Mouse (Mus musculus): ENCODE measurements around the gene Actl6b. TPM values are rescaled to one million over a fixed set of nuclear protein-coding genes. Genes with fewer than 3 reads are reported as not detected.

Gene Actl6b
- polyA plus RNA-seq (2015; fragmentation: Nextera tagmentation; extraction: Ambion mirVana) = 251 and 285 TPM in 2 replicates

- peak within 1 kb of the TSS; percentile 82 for H3K9ac ChIP-seq
- peak within 1 kb of the TSS; percentile 80 for H3K4me2 ChIP-seq
- H3K4me1 ChIP-seq (replicated peaks) = peaks cover 22% of the 10 kb centered on the region
- 1% methylated on average over 36 of the region's 37 CpGs for whole genome bisulfite sequencing
- no peaks in the 10 kb centered on the region for H3K36me3 ChIP-seq
- peak within 1 kb of the TSS; percentile 87 for H3K27ac ChIP-seq (replicated peaks)
- no peaks in the 10 kb centered on the region for H3K27me3 ChIP-seq
- H3K4me3 ChIP-seq = peak within 1 kb of the TSS; percentile 72
- ATAC-seq (ENCODE audit: low FRiP score, low read depth) = peak; percentile 96
- no peaks in the 10 kb centered on the region for H3K9me3 ChIP-seq
These were observed at the start of gene Actl6b for GRCm38 (mm10) chr5:137553411-137553837. TSS of gene Actl6b (plus strand) at chr5:137553517.

- H3K4me1 ChIP-seq (replicated peaks) = peaks cover 24% of the 10 kb centered on the region
- H3K27me3 ChIP-seq = no peaks in the 10 kb centered on the region
- ATAC-seq (ENCODE audit: low FRiP score, low read depth) = no peak
- no peaks in the 10 kb centered on the region for H3K9me3 ChIP-seq
- 0 out of 2 replicates have a peak, but pooled peaks cover 3% of the 10 kb centered on the region for H3K36me3 ChIP-seq
- no peak overlapping the region for H3K9ac ChIP-seq
- WGBS = 83% methylated on average over 6 of the region's 6 CpGs
- H3K4me2 ChIP-seq = no peak overlapping the region
- no peak overlapping the region for H3K4me3 ChIP-seq
- H3K27ac ChIP-seq (replicated peaks) = no peak overlapping the region
These were observed 49.3 kb upstream of the Actl6b start for GRCm38 (mm10) chr5:137504041-137504440.

GRCm38 (mm10) chr5:137510014-137510501 lies 43.3 kb upstream of the Actl6b start:
- H3K4me1 ChIP-seq (replicated peaks) = peaks cover 44% of the 10 kb centered on the region
- peak overlapping the region; percentile 74 for H3K4me2 ChIP-seq
- H3K27me3 ChIP-seq = no peaks in the 10 kb centered on the region
- WGBS = 2% methylated on average over 24 of the region's 52 CpGs
- peak; percentile 71 for ATAC-seq (ENCODE audit: low FRiP score, low read depth)
- H3K36me3 ChIP-seq = no peaks in the 10 kb centered on the region
- peak overlapping the region; percentile 95 for H3K4me3 ChIP-seq
- no peaks in the 10 kb centered on the region for H3K9me3 ChIP-seq
- H3K9ac ChIP-seq = peak overlapping the region; percentile 98
- peak overlapping the region; percentile 90 for H3K27ac ChIP-seq (replicated peaks)

GRCm38 (mm10) chr5:137510573-137511390 lies 42.5 kb upstream of the Actl6b start:
- no peaks in the 10 kb centered on the region for H3K9me3 ChIP-seq
- H3K27ac ChIP-seq (replicated peaks) = peak overlapping the region; percentile 90
- no peaks in the 10 kb centered on the region for H3K27me3 ChIP-seq
- under 1% methylated on average over 41 of the region's 83 CpGs for WGBS
- H3K9ac ChIP-seq = peak overlapping the region; percentile 98
- ATAC-seq (ENCODE audit: low FRiP score, low read depth) = peak; percentile 15
- peaks cover 44% of the 10 kb centered on the region for H3K4me1 ChIP-seq (replicated peaks)
- H3K4me2 ChIP-seq = peak overlapping the region; percentile 74
- peak overlapping the region; percentile 95 for H3K4me3 ChIP-seq
- no peaks in the 10 kb centered on the region for H3K36me3 ChIP-seq

DNA sequence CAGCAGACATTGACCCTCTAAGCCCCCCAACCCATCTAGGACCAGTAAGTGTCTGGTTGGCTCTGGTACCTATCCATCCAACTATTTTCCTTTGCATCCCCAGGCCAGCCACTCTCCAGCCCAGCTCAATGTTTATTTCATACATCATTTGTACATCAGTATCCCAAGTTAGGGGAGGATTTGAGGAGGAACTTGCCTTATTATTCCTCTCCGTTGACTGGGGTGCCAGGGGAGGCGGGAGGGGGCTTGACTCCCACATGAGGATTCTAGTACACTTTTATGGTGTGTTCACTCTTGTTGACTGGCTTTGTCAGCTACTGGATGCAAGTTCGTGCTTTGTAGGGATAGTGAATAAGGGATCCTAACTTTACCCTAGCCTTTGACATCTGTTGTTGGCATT lies 41.6 kb upstream of the Actl6b start:
- H3K27me3 ChIP-seq = no peaks in the 10 kb centered on the region
- 60% methylated on average over 3 of the region's 3 CpGs for WGBS
- H3K27ac ChIP-seq (replicated peaks) = peak overlapping the region; percentile 90; the same call in 1 of the 2 replicates
- H3K9ac ChIP-seq = peak overlapping the region; percentile 98; the same call in 1 of the 2 replicates
- H3K4me1 ChIP-seq (replicated peaks) = peaks cover 44% of the 10 kb centered on the region
- H3K36me3 ChIP-seq = no peaks in the 10 kb centered on the region
- peak overlapping the region; percentile 74 for H3K4me2 ChIP-seq
- no peak for ATAC-seq (ENCODE audit: low FRiP score, low read depth)
- peak overlapping the region; percentile 95 for H3K4me3 ChIP-seq
- H3K9me3 ChIP-seq = no peaks in the 10 kb centered on the region

DNA sequence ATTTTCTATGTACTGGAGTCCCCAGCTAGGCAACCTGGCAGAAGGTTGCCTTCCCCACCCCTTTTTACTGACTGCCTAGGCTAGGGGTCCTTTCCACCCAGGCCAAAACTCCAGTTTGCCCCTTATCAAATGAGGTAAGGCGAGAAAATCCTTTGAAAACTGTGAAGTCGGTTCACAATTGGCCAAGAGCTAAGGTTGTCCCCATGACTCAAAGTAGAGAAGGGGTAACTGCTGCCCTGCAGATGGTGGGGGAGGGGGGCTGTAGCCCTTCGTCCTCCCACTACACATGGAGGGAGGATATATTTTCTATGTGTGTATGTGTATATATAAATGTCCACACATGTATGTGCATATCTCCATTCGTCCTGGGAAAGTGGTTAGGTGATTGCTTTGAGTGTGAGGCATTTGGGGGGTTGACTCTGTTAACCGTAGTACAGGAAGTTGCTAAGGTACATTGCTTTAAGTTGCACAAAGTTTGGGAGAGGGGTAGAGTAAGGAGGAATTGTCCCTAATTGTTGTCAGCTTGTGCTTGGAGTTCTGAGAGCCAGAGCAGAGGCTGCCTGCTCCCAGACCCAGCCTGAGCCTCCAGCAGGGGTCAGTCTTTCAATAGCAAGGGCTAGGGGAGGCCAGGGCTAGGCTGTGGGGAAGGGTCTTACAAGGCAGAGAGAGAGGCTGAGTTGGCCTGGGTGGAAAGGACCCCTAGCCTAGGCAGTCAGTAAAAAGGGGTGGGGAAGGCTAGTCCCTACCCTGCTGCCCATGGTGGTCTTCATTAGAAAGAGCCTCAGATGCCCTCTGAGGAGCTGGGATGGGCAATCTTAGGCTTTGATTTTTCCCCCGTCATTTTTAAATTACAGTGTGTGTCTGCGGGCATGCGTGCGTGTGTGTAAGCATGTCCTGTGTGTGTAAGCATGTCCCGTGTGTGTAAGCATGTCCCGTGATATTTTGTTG lies 40.2 kb upstream of the Actl6b start:
- Histone ChIP-seq H3K4me2 (peak overlapping the region; percentile 74), H3K9me3 (no peaks in the 10 kb centered on the region), H3K4me1 (replicated peaks) (peaks cover 44% of the 10 kb centered on the region), H3K27ac (replicated peaks) (no peak overlapping the region), H3K27me3 (no peaks in the 10 kb centered on the region), H3K4me3 (no peak overlapping the region), H3K36me3 (no peaks in the 10 kb centered on the region), H3K9ac (no peak overlapping the region)
- WGBS = 80% methylated on average over 11 of the region's 11 CpGs
- peak; percentile 38; the same call in 1 of the 2 replicates for ATAC-seq (ENCODE audit: low FRiP score, low read depth)

DNA sequence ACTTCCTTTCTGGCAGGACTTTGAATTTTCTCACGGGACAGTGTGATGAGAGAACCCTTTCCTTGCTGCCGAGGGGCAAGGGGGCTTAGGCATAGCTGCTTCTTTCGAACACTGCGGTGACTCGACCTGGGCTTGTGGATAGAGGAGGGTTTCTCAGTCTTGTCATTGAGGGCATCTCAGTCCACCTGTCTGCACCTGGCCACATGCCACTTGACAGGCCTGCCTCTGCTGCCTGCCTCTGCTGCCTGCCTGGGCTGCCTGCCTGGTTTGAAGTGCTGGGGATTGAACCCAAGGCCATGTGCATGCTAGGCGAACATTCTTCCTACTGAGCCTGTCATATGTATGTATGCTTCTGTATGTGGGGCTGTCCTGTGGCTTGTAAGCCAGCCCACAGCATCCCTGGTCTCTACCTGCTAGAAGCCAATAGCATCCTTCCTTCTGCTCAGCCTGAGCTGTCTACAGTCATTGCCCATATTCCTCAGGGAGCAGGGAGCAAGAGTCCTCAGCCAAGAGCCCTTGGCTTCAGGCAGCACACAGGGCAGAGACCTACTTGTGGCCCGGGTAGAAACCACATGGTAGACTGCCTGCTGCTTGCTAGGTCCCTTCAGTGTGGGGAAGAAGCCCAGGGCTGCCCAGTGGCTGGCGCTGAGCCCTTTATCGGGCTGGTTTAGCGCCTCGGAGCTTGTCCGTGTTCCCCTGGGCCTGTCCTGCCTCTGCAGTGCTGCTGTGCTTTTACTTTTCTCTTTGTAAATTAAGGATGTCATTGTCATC lies 39.2 kb upstream of the Actl6b start:
- peaks cover 44% of the 10 kb centered on the region for H3K4me1 ChIP-seq (replicated peaks)

DNA sequence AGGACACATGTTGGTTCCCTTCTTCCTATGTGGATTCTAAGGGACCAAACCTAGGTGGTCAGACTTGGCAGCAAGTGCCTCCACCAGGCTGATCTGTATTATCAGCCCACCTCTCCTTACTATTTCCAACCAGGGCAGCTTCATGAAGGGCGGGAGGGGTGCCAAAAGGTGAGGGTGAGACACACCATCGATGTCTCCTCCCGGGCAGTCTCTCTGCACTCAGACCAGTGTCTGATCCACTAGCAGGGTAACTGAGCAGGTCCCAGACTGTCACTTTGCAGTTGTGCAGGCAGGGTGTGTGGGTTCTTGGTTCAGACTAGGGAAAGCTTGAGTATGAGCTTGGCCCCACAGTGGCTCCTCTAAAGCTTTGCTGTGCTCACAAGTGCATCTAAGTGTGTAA lies 38.5 kb upstream of the Actl6b start:
- H3K9me3 ChIP-seq = no peaks in the 10 kb centered on the region
- H3K27me3 ChIP-seq = no peaks in the 10 kb centered on the region
- WGBS = 89% methylated on average over 3 of the region's 3 CpGs
- H3K27ac ChIP-seq (replicated peaks) = no peak overlapping the region
- no peak overlapping the region for H3K9ac ChIP-seq
- H3K36me3 ChIP-seq = peaks cover 12% of the 10 kb centered on the region
- no peak overlapping the region for H3K4me3 ChIP-seq
- H3K4me2 ChIP-seq = no peak overlapping the region
- peaks cover 41% of the 10 kb centered on the region for H3K4me1 ChIP-seq (replicated peaks)
- no peak for ATAC-seq (ENCODE audit: low FRiP score, low read depth)

More for the DNA sequence above, 39.2 kb upstream of the Actl6b start:
- H3K27me3 ChIP-seq = no peaks in the 10 kb centered on the region
- WGBS = 86% methylated on average over 12 of the region's 12 CpGs
- no peak overlapping the region for H3K4me3 ChIP-seq
- no peak overlapping the region for H3K4me2 ChIP-seq
- H3K36me3 ChIP-seq = peaks cover 7% of the 10 kb centered on the region
- no peak for ATAC-seq (ENCODE audit: low FRiP score, low read depth)
- no peak overlapping the region for H3K9ac ChIP-seq
- H3K27ac ChIP-seq (replicated peaks) = no peak overlapping the region
- H3K9me3 ChIP-seq = no peaks in the 10 kb centered on the region

DNA sequence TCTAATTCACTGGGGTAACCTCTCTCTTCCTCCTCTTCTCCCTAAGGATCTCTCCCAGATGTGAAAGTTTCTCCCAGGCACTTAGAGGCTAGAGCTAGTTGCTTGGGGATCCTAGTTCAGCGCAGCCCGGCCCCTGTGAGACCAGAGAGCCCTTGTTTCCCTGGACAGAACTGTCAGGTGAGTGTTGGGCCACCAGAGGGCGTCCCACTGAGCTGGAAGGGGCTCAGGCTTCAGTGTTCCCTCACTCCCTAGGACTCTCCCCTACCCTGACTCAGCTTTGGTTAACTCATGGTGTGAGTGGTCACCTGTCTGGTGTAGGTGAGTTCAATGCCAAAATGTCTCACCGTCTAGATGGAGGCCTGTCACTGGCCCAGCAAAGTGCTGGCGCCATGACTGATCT lies 34.9 kb upstream of the Actl6b start, which contains the start of gene Gigyf1:
Gene Gigyf1, plus strand, starts transcription at position 113 of the 400 bp plus-strand sequence.
- Histone ChIP-seq H3K27me3 (no peaks in the 10 kb centered on the region), H3K4me2 (no peak within 1 kb of the TSS), H3K4me1 (replicated peaks) (peaks cover 16% of the 10 kb centered on the region), H3K27ac (replicated peaks) (no peak within 1 kb of the TSS), H3K9me3 (no peaks in the 10 kb centered on the region), H3K4me3 (no peak within 1 kb of the TSS), H3K9ac (no peak within 1 kb of the TSS), H3K36me3 (peaks cover 49% of the 10 kb centered on the region)
- no peak for ATAC-seq (ENCODE audit: low FRiP score, low read depth)
- 74% methylated on average over 5 of the region's 5 CpGs for WGBS

DNA sequence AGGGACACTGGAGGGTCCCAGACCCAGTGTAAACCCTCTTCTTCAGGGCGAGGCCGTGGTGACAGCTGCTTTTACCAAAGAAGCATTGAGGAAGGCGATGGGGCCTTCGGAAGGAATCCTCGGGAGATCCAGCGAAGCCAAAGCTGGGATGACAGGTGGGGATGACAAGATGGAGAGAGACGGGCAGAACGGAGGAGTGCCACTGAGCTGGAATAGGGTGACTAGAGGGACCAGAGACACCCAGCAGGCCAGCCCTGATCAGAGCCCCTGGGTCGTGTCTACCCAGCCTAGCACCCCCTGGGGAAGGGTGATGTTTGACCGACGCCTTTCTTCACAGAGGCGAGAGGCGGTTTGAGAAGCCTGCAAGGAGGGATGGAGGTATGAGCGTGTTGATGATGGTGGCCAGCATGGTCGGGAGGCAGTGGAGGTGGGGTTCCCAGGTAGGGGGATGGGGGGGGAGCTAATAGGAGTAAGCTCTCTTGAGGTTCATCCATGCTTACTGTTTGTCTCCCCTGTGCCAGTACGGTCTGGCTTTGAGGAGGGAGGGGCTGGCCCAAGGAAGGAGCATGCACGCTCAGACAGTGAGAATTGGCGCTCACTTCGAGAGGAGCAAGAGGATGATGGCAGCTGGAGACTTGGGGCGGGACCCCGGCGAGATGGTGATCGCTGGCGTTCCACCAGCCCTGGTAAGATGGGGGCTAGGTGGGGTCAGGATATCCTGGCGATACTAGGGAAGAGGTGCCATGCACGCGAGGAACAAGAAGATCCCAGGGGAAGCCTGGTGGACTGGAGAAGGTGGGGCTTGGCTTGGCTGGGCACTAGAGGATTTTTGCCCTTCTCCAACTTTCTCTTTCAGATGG lies 33.4 kb upstream of the Actl6b start:
- Histone ChIP-seq H3K4me2 (no peak overlapping the region), H3K27me3 (no peaks in the 10 kb centered on the region), H3K27ac (replicated peaks) (no peak overlapping the region), H3K9ac (no peak overlapping the region), H3K4me3 (no peak overlapping the region), H3K36me3 (peaks cover 63% of the 10 kb centered on the region), H3K9me3 (no peaks in the 10 kb centered on the region), H3K4me1 (replicated peaks) (peaks cover under 1% of the 10 kb centered on the region; the same call in 1 of the 2 replicates)
- no peak for ATAC-seq (ENCODE audit: low FRiP score, low read depth)
- WGBS = 90% methylated on average over 27 of the region's 27 CpGs

Measured in hindbrain, embryonic 15.5 days (tissue).